Mouse (Mus musculus) stomach, postnatal 0 days (tissue): Measurements from ENCODE around the gene Ssbp3. TPM values are rescaled to one million over a fixed set of nuclear protein-coding genes. Genes with fewer than 3 reads are reported as not detected.

ENCODE experiments used
- ATAC-seq: fragments of 200-750 bp; cut with Nextera tagmentation; 2 replicates; pipeline ENCODE4 v1.8.0; 2017; ENCODE audit not compliant: low FRiP score, low TSS enrichment
- DNase-seq: peaks from one replicate; pipeline ENCODE4 v3.0.0-alpha.2; 2016; ENCODE audit warnings: low spot score
- H3K27ac ChIP-seq: fragments of 300-500 bp; sonication (generic); replicated peaks from 2 replicates; pipeline ENCODE4 v1.5.1; 2014; ENCODE audit warnings: mild to moderate bottlenecking, control low read depth
- H3K27me3 ChIP-seq: fragments of 300-500 bp; sonication (generic); 2 replicates; pipeline ENCODE4 v1.6.1; 2014; ENCODE audit warnings: low read length; ENCODE audit not compliant: control insufficient read depth, insufficient read depth
- H3K36me3 ChIP-seq: fragments of 300-500 bp; sonication (generic); 2 replicates; pipeline ENCODE4 v1.6.1; 2014; ENCODE audit warnings: low read length, mixed read lengths; ENCODE audit not compliant: control insufficient read depth, insufficient read depth
- H3K4me1 ChIP-seq: fragments of 300-500 bp; sonication (generic); replicated peaks from 2 replicates; pipeline ENCODE4 v1.6.1; 2014; ENCODE audit warnings: antibody characterized with exemption; ENCODE audit not compliant: control insufficient read depth, insufficient read depth
- H3K4me2 ChIP-seq: fragments of 300-500 bp; sonication (generic); replicated peaks from 2 replicates; pipeline ENCODE4 v1.6.1; 2014; ENCODE audit warnings: low read depth, mild to moderate bottlenecking, control low read depth, moderate library complexity
- H3K4me3 ChIP-seq: fragments of 300-500 bp; sonication (generic); 2 replicates; pipeline ENCODE4 v1.5.1; 2014; ENCODE audit warnings: low read depth, low read length, control low read depth
- H3K9ac ChIP-seq: fragments of 300-500 bp; sonication (generic); 2 replicates; pipeline ENCODE4 v1.6.1; 2014; ENCODE audit warnings: mild to moderate bottlenecking, low read length, control low read depth, mixed read lengths
- H3K9me3 ChIP-seq: fragments of 300-500 bp; sonication (generic); 2 replicates; pipeline ENCODE4 v1.6.1; 2016; ENCODE audit warnings: low read length; ENCODE audit not compliant: control insufficient read depth
- CTCF ChIP-seq: IDR thresholded peaks from 2 replicates; pipeline ENCODE4 v1.5.1; 2016; ENCODE audit warnings: antibody characterized with exemption, low read depth, mild to moderate bottlenecking, moderate library complexity
- EP300 ChIP-seq: optimal IDR thresholded peaks from 2 replicates; pipeline ENCODE3; 2016; ENCODE audit warnings: antibody characterized with exemption
- WGBS: fragments of 180-500 bp; shearing (Covaris S2); extraction: QIAGEN DNeasy Blood & Tissue Kit; methylation state at CpG from one replicate; pipeline ENCODE4 v1.1.7; 2014; 5-methylcytosine and 5-hydroxymethylcytosine counted together
- polyA plus RNA-seq: library from polyadenylated mRNA; unstranded; fragments of >200 nt; fragmentation: Nextera tagmentation; extraction: Ambion mirVana; gene quantifications from 2 replicates; pipeline ENCODE4 v1.2.1, GENCODE M21; 2015

Gene Ssbp3
- polyA plus RNA-seq, 1 experiment from 2014 or later, result 39.3 TPM

GRCm38 (mm10) chr4:107038303-107038702 lies 127.8 kb downstream of the Ssbp3 start:
- Histone ChIP-seq H3K9ac (no peak overlapping the region), H3K27ac (no peak overlapping the region), H3K4me2 (no peak overlapping the region), H3K27me3 (no peaks in the 10 kb centered on the region), H3K4me1 (no peaks in the 10 kb centered on the region), H3K9me3 (no peaks in the 10 kb centered on the region), H3K4me3 (no peak overlapping the region), H3K36me3 (peaks cover 17% of the 10 kb centered on the region)
- 78% methylated on average over 4 of the region's 4 CpGs for WGBS
- DNase-seq, result no peak
- no peak for ATAC-seq
- TF ChIP-seq EP300, result no peak
- no peak for TF ChIP-seq CTCF

GRCm38 (mm10) chr4:107039270-107039669 lies 128.8 kb downstream of the Ssbp3 start:
- DNase-seq (no peak), ATAC-seq (no peak)
- 78% methylated on average over 8 of the region's 8 CpGs for WGBS
- H3K9ac ChIP-seq, result no peak overlapping the region
- no peak overlapping the region for H3K27ac ChIP-seq
- H3K4me1 ChIP-seq, result no peaks in the 10 kb centered on the region
- no peaks in the 10 kb centered on the region for H3K27me3 ChIP-seq
- no peak overlapping the region for H3K4me2 ChIP-seq
- no peak overlapping the region for H3K4me3 ChIP-seq
- H3K36me3 ChIP-seq, result peaks cover 20% of the 10 kb centered on the region
- no peak for TF ChIP-seq CTCF
- no peak for TF ChIP-seq EP300
- no peaks in the 10 kb centered on the region for H3K9me3 ChIP-seq

GRCm38 (mm10) chr4:107042304-107042703 lies 131.8 kb downstream of the Ssbp3 start:
- no peak for TF ChIP-seq EP300
- no peak for TF ChIP-seq CTCF
- Histone ChIP-seq H3K9ac (no peak overlapping the region), H3K4me2 (no peak overlapping the region), H3K4me1 (no peaks in the 10 kb centered on the region), H3K27ac (no peak overlapping the region), H3K9me3 (no peaks in the 10 kb centered on the region), H3K36me3 (peaks cover 27% of the 10 kb centered on the region), H3K27me3 (no peaks in the 10 kb centered on the region), H3K4me3 (no peak overlapping the region)
- no peak for DNase-seq
- WGBS, result 81% methylated on average over 6 of the region's 6 CpGs
- ATAC-seq, result no peak

GRCm38 (mm10) chr4:107045188-107045587 lies 134.7 kb downstream of the Ssbp3 start:
- 91% methylated on average over 13 of the region's 13 CpGs for WGBS

GRCm38 (mm10) chr4:107047806-107048205 lies 137.3 kb downstream of the Ssbp3 start:
- Histone ChIP-seq H3K9ac (no peak overlapping the region), H3K4me3 (no peak overlapping the region), H3K27ac (no peak overlapping the region), H3K4me1 (no peaks in the 10 kb centered on the region), H3K4me2 (no peak overlapping the region), H3K9me3 (no peaks in the 10 kb centered on the region), H3K36me3 (peaks cover 22% of the 10 kb centered on the region), H3K27me3 (no peaks in the 10 kb centered on the region)
- TF ChIP-seq CTCF (no peak), EP300 (no peak)
- no peak for DNase-seq
- no peak for ATAC-seq
- 75% methylated on average over 5 of the region's 5 CpGs for WGBS

More at GRCm38 (mm10) chr4:107045188-107045587, 134.7 kb downstream of the Ssbp3 start:
- TF ChIP-seq EP300 (no peak), CTCF (no peak)
- Histone ChIP-seq H3K27me3 (no peaks in the 10 kb centered on the region), H3K4me2 (no peak overlapping the region), H3K27ac (no peak overlapping the region), H3K4me1 (no peaks in the 10 kb centered on the region), H3K36me3 (peaks cover 27% of the 10 kb centered on the region), H3K4me3 (no peak overlapping the region), H3K9ac (no peak overlapping the region), H3K9me3 (no peaks in the 10 kb centered on the region)
- ATAC-seq (no peak), DNase-seq (no peak)

GRCm38 (mm10) chr4:107048568-107049162 lies 138.2 kb downstream of the Ssbp3 start:
- ATAC-seq (no peak), DNase-seq (no peak)
- Histone ChIP-seq H3K4me3 (no peak overlapping the region), H3K9me3 (no peaks in the 10 kb centered on the region), H3K36me3 (peaks cover 19% of the 10 kb centered on the region), H3K27me3 (no peaks in the 10 kb centered on the region), H3K4me2 (no peak overlapping the region), H3K27ac (no peak overlapping the region), H3K4me1 (no peaks in the 10 kb centered on the region), H3K9ac (no peak overlapping the region)
- TF ChIP-seq EP300, result no peak
- TF ChIP-seq CTCF, result no peak
- WGBS, result 82% methylated on average over 11 of the region's 11 CpGs
